In genomic region chrX:13611114-13611513, GRCm38 (mm10) we compare ENCODE assay signal across 39 mouse cellular contexts. TPM values are rescaled to one million over a fixed set of nuclear protein-coding genes. Genes with fewer than 3 reads are reported as not detected.
"Had no signal": no experiment of that assay in that cellular context is flagged by ENCODE, and none has a peak within 500 bp of the region (broad histone marks: within the 10 kb centered on the region; RNA-seq: fewer than 3 reads in every experiment).

No protein-coding gene starts in this region.

- H3K9ac ChIP-seq: heart, embryonic 12.5 days; heart, embryonic 13.5 days; heart, embryonic 15.5 days; hindbrain, embryonic 12.5 days; hindbrain, embryonic 13.5 days; hindbrain, embryonic 14.5 days; hindbrain, embryonic 15.5 days; intestine, embryonic 15.5 days; kidney, embryonic 15.5 days had no signal

- H3K36me3 ChIP-seq: heart, embryonic 15.5 days; hindbrain, embryonic 12.5 days; intestine, embryonic 15.5 days had no signal

- H3K27ac ChIP-seq: heart, embryonic 10.5 days; heart, embryonic 13.5 days; heart, embryonic 15.5 days; hindbrain, embryonic 10.5 days; hindbrain, embryonic 12.5 days; hindbrain, embryonic 13.5 days; hindbrain, embryonic 14.5 days; hindbrain, embryonic 15.5 days; hindbrain, postnatal 0 days; intestine, embryonic 15.5 days; kidney, embryonic 15.5 days; kidney, postnatal 0 days; layer of hippocampus, adult 2 months; left cerebral cortex, adult 2 months had no signal

- H3K27me3 ChIP-seq: heart, embryonic 12.5 days; heart, embryonic 13.5 days; heart, embryonic 15.5 days; hindbrain, embryonic 12.5 days; hindbrain, embryonic 13.5 days; hindbrain, embryonic 15.5 days; intestine, embryonic 15.5 days had no signal

- DNase-seq: heart, postnatal 10 days; heart, postnatal 14 days; heart, postnatal 36 days; heart, postnatal 4 days; kidney, adult 11 months; kidney, adult 18-20 months; kidney, adult 2 months; kidney, adult 8-10 months; kidney, adult 9 months; kidney, postnatal 10 days; kidney, postnatal 14 days; kidney, postnatal 25 days; kidney, postnatal 36 days; kidney, postnatal 4 days; layer of hippocampus, adult 9-11 months; layer of hippocampus, postnatal 36 days had no signal

- H3K4me1 ChIP-seq: heart, embryonic 10.5 days; heart, embryonic 12.5 days; heart, embryonic 13.5 days; heart, embryonic 15.5 days; hindbrain, embryonic 10.5 days; hindbrain, embryonic 12.5 days; hindbrain, embryonic 13.5 days; hindbrain, embryonic 15.5 days; intestine, embryonic 15.5 days; kidney, embryonic 15.5 days had no signal

- H3K9me3 ChIP-seq: heart, embryonic 10.5 days; heart, embryonic 12.5 days; heart, embryonic 15.5 days; hindbrain, embryonic 10.5 days; hindbrain, embryonic 12.5 days; hindbrain, embryonic 13.5 days; hindbrain, embryonic 15.5 days; intestine, embryonic 15.5 days; kidney, embryonic 15.5 days had no signal

- H3K4me3 ChIP-seq: heart, embryonic 10.5 days; heart, embryonic 12.5 days; heart, embryonic 13.5 days; heart, embryonic 15.5 days; hindbrain, embryonic 10.5 days; hindbrain, embryonic 12.5 days; hindbrain, embryonic 13.5 days; hindbrain, embryonic 15.5 days; intestine, embryonic 15.5 days; kidney, embryonic 15.5 days; layer of hippocampus, adult 2 months; left cerebral cortex, adult 2 months had no signal

RNA-seq across cellular contexts. Expression of gene Gpr82, which starts 50.0 kb away (rescaled TPM):
- total RNA-seq: heart, postnatal 10 days; heart, postnatal 14 days; heart, postnatal 25 days; heart, postnatal 36 days; heart, postnatal 4 days; hematopoietic stem cell, adult 5-6 weeks; hindbrain, postnatal 0 days; layer of hippocampus, adult 18-20 months; layer of hippocampus, adult 8-10 months; layer of hippocampus, postnatal 10 days; layer of hippocampus, postnatal 14 days; layer of hippocampus, postnatal 25 days; layer of hippocampus, postnatal 36 days; left cerebral cortex, adult 18-20 months; left cerebral cortex, adult 2 months had no signal
- polyA plus RNA-seq: kidney, adult 2 months had no signal
